Mouse (Mus musculus) hindbrain, embryonic 10.5 days (tissue): Measurements from ENCODE around the gene Dclk1. TPM values are rescaled to one million over a fixed set of nuclear protein-coding genes. Genes with fewer than 3 reads are reported as not detected.

Experiments used
- DNase-seq: peaks from one replicate; pipeline ENCODE4 v3.0.0-alpha.2; 2017; ENCODE audit warnings: low spot score
- H3K27ac ChIP-seq: fragments of 300-500 bp; sonication (generic); 2 replicates; pipeline ENCODE4 v1.5.1; 2016; ENCODE audit warnings: mild to moderate bottlenecking, moderate library complexity
- H3K27me3 ChIP-seq: fragments of 300-500 bp; sonication (generic); 2 replicates; pipeline ENCODE4 v1.6.1; 2016; ENCODE audit warnings: mild to moderate bottlenecking; ENCODE audit not compliant: poor library complexity, insufficient read depth, severe bottlenecking
- H3K36me3 ChIP-seq: fragments of 300-500 bp; sonication (generic); 2 replicates; pipeline ENCODE4 v1.6.1; 2016; ENCODE audit warnings: mild to moderate bottlenecking, moderate library complexity
- H3K4me1 ChIP-seq: fragments of 300-500 bp; sonication (generic); replicated peaks from 2 replicates; pipeline ENCODE4 v1.6.1; 2016; ENCODE audit warnings: mild to moderate bottlenecking
- H3K4me3 ChIP-seq: fragments of 300-500 bp; sonication (generic); 2 replicates; pipeline ENCODE4 v1.5.1; 2016; ENCODE audit warnings: mild to moderate bottlenecking, moderate library complexity
- H3K9me3 ChIP-seq: fragments of 300-500 bp; sonication (generic); 2 replicates; pipeline ENCODE4 v1.6.1; 2016; ENCODE audit warnings: mild to moderate bottlenecking, moderate library complexity
- WGBS: fragments of 180-500 bp; shearing (Covaris S2); methylation state at CpG from one replicate; pipeline ENCODE4 v1.1.7; 2016; 5-methylcytosine and 5-hydroxymethylcytosine counted together
- polyA plus RNA-seq: library from polyadenylated mRNA; unstranded; fragments of >200 nt; fragmentation: Nextera tagmentation; extraction: Ambion mirVana; gene quantifications from 2 replicates; pipeline ENCODE4 v1.2.1, GENCODE M21; 2016

Dclk1 gene
- polyA plus RNA-seq, 1 experiment from 2014 or later: 81.6 TPM

DNA sequence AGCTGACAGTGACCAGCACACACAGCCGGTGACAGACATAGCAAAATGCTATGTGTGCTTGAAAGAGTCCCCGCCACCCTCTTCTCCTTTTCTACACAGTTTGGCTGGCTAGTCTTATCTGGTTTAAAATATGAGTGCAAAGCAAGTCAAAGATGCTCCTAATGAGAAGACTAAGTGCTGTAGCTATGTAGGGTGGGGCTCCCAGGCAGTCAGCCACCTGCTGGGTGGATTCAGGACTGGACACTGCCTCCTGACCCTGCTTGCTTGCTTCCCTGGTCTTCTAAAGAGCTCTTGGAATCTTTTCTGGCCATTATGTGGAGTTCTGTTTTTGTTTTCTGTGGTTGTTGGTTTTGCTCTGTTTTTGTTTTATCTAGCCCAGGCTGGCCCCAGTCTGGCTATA, 108.0 kb downstream of the Dclk1 start:
- WGBS: 81% methylated on average over 2 of the region's 2 CpGs
- Histone ChIP-seq H3K9me3 (no peaks in the 10 kb centered on the region), H3K36me3 (no peaks in the 10 kb centered on the region), H3K4me1 (peaks cover 80% of the 10 kb centered on the region), H3K27me3 (no peaks in the 10 kb centered on the region), H3K4me3 (no peak overlapping the region), H3K27ac (0 out of 2 replicates have a peak overlapping the region, but pooled peaks have one; percentile 29)
- DNase-seq: no peak

- Histone ChIP-seq H3K4me3 (no peak overlapping the region), H3K4me1 (peaks cover 77% of the 10 kb centered on the region)
- WGBS: 64% methylated on average over 13 of the region's 13 CpGs
Measured at GRCm38 (mm10) chr3:55351281-55352052, 109.3 kb downstream of the Dclk1 start.

DNA sequence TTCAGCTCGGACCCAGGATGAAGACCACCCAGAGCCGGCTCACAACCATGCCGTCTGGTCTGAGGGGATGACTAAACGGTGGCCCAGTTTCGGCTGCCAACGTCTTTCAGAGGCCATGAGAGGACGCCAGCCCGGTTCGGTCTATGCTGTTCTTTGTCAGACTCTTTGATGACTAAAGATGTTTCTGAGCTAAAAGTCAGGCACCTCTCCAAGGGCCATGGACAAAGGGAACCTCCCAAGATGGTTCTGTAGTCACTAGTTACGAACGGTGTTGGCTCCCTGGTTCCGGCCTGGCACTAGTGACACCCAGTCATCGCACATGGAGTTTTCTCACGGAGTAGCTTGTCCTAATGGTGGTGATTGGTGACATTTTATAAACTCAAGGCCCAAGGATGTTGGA, 110.4 kb downstream of the Dclk1 start:
- DNase-seq: no peak
- H3K27me3 ChIP-seq: no peaks in the 10 kb centered on the region
- no peaks in the 10 kb centered on the region for H3K9me3 ChIP-seq
- H3K4me3 ChIP-seq: no peak overlapping the region
- peak overlapping the region; percentile 75 for H3K27ac ChIP-seq
- no peaks in the 10 kb centered on the region for H3K36me3 ChIP-seq
- H3K4me1 ChIP-seq: peaks cover 76% of the 10 kb centered on the region
- 83% methylated on average over 14 of the region's 14 CpGs for WGBS

More at GRCm38 (mm10) chr3:55351281-55352052, 109.3 kb downstream of the Dclk1 start:
- Histone ChIP-seq H3K36me3 (no peaks in the 10 kb centered on the region), H3K9me3 (no peaks in the 10 kb centered on the region), H3K27me3 (no peaks in the 10 kb centered on the region), H3K27ac (peak overlapping the region; percentile 75)
- DNase-seq: peak; percentile 28

GRCm38 (mm10) chr3:55353169-55353568, 111.0 kb downstream of the Dclk1 start:
- Histone ChIP-seq H3K36me3 (no peaks in the 10 kb centered on the region), H3K4me3 (no peak overlapping the region), H3K27me3 (no peaks in the 10 kb centered on the region), H3K4me1 (peaks cover 70% of the 10 kb centered on the region), H3K9me3 (no peaks in the 10 kb centered on the region), H3K27ac (0 out of 2 replicates have a peak overlapping the region, but pooled peaks have one; percentile 75)
- WGBS: 87% methylated on average over 9 of the region's 9 CpGs
- DNase-seq: no peak

DNA sequence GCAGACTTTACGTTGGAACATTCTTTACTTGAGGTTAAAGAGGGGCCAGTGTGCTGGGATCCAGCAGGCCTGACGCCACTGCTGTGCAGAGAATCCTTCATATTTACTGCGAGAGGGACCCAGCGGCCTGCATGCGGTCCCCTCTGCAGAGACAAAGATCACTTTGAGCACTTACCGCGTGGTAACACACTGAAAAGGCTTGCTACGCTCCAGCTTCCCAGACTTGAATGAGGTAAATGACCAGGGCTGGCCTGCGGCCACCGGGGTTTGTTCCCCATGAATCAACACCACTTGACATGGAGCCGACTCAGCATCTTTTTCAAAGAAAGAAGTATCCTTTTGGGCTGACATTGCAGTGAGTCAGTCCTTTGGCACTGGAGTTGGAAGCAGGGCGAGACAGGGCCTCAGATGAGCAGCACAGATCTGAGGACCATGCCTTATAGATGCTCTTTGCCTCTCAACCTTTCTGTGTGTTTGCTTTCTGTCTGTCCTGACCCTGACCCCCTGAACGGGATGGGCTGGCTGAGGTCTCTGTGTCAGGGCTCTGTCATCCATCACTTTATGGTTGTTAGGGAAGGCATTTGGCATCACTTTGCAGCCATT, 111.8 kb downstream of the Dclk1 start:
- Histone ChIP-seq H3K27me3 (no peaks in the 10 kb centered on the region), H3K4me1 (peaks cover 62% of the 10 kb centered on the region), H3K9me3 (no peaks in the 10 kb centered on the region), H3K27ac (peak overlapping the region; percentile 78), H3K4me3 (no peak overlapping the region), H3K36me3 (no peaks in the 10 kb centered on the region)
- DNase-seq: peak; percentile 65
- 32% methylated on average over 13 of the region's 13 CpGs for WGBS

- peak; percentile 43 for DNase-seq
- 20% methylated on average over 3 of the region's 3 CpGs for whole genome bisulfite sequencing
- Histone ChIP-seq H3K4me3 (no peak overlapping the region), H3K4me1 (peaks cover 54% of the 10 kb centered on the region), H3K9me3 (no peaks in the 10 kb centered on the region), H3K27ac (no peak overlapping the region; the same call in 1 of the 2 replicates), H3K27me3 (no peaks in the 10 kb centered on the region), H3K36me3 (no peaks in the 10 kb centered on the region)
Measured at GRCm38 (mm10) chr3:55354765-55355164, 112.6 kb downstream of the Dclk1 start.

- no peak for DNase-seq
- H3K27ac ChIP-seq: no peak overlapping the region
- no peak overlapping the region for H3K4me3 ChIP-seq
- no peaks in the 10 kb centered on the region for H3K36me3 ChIP-seq
- WGBS: 88% methylated on average over 8 of the region's 8 CpGs
- H3K9me3 ChIP-seq: no peaks in the 10 kb centered on the region
- peaks cover 23% of the 10 kb centered on the region for H3K4me1 ChIP-seq
- no peaks in the 10 kb centered on the region for H3K27me3 ChIP-seq
Measured at GRCm38 (mm10) chr3:55358486-55358885, 116.3 kb downstream of the Dclk1 start.

DNA sequence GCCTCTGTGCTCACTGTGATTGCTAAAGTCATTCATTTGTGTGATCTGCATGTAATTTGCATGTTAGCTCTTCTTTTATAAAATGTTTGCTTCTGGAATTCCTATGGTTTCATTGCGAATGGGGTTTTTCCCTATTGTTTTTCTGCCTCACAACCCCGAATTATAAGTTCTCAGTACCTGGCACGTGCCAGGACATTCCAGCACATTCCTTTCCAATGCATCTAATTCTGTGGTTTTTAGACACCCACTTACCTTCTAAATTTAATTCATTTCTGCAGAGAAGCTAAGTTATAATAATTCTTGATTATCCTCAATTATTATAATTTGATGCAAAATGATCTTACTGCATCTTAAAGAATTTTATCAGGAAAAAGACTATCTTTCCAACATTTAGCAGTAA, 118.7 kb downstream of the Dclk1 start:
- no peak overlapping the region for H3K27ac ChIP-seq
- no peaks in the 10 kb centered on the region for H3K27me3 ChIP-seq
- H3K4me3 ChIP-seq: no peak overlapping the region
- peaks cover 11% of the 10 kb centered on the region for H3K4me1 ChIP-seq
- WGBS: 90% methylated on average over 3 of the region's 3 CpGs
- DNase-seq: no peak
- H3K36me3 ChIP-seq: no peaks in the 10 kb centered on the region
- H3K9me3 ChIP-seq: no peaks in the 10 kb centered on the region

DNA sequence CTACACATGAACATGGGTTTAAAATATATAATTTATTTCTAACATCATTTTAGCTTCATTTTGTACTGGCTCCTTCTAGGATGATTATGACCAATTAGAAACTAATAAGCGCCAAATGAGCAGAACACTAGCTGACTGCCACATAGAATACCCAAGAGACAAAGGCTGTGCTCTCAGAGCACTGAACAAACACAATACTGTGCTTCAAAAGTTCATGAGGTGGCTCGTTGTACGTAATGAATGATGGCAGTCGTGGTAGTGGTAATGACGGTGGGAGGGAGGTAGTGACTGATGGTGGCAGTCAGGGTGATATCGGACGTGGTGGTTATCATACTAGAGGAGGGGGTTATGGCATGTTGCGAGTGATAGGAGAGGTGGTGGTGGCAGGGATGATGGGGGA, 125.0 kb downstream of the Dclk1 start:
- H3K4me1 ChIP-seq: no peaks in the 10 kb centered on the region
- no peak overlapping the region for H3K4me3 ChIP-seq
- H3K27me3 ChIP-seq: no peaks in the 10 kb centered on the region
- H3K9me3 ChIP-seq: no peaks in the 10 kb centered on the region
- H3K36me3 ChIP-seq: no peaks in the 10 kb centered on the region
- no peak overlapping the region for H3K27ac ChIP-seq
- WGBS: 91% methylated on average over 8 of the region's 8 CpGs
- DNase-seq: no peak

DNA sequence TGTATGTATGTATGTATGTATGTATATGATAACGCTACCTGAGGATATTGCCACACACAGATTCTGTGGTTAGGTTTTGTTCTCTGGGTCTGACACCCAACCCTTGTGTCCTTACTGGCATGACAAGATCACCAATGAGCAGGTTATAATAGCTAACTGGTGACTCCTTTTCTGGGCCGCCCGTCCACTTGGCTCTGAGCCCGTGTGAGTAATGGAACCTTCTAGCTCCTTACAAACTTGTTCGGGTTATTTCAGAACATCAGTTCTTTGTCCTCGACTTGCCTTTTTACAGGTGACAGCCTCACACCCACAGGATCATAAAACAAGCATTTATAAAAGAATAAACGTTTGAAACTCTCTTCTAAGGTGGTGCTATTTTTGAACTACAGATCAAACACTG, 127.0 kb downstream of the Dclk1 start:
- Histone ChIP-seq H3K36me3 (no peaks in the 10 kb centered on the region), H3K4me3 (no peak overlapping the region)
- WGBS: 81% methylated on average over 7 of the region's 7 CpGs

GRCm38 (mm10) chr3:55373689-55374088, 131.5 kb downstream of the Dclk1 start:
- Histone ChIP-seq H3K9me3 (no peaks in the 10 kb centered on the region), H3K27me3 (no peaks in the 10 kb centered on the region), H3K27ac (peak overlapping the region; percentile 69), H3K4me1 (0 out of 2 replicates have a peak, but pooled peaks cover 3% of the 10 kb centered on the region), H3K36me3 (no peaks in the 10 kb centered on the region), H3K4me3 (peak overlapping the region; percentile 48)
- peak; percentile 72 for DNase-seq
- WGBS: 7% methylated on average over 11 of the region's 11 CpGs

More for the DNA sequence above, 127.0 kb downstream of the Dclk1 start:
- Histone ChIP-seq H3K27me3 (no peaks in the 10 kb centered on the region), H3K27ac (no peak overlapping the region), H3K4me1 (0 out of 2 replicates have a peak, but pooled peaks cover 3% of the 10 kb centered on the region), H3K9me3 (no peaks in the 10 kb centered on the region)
- DNase-seq: no peak

DNA sequence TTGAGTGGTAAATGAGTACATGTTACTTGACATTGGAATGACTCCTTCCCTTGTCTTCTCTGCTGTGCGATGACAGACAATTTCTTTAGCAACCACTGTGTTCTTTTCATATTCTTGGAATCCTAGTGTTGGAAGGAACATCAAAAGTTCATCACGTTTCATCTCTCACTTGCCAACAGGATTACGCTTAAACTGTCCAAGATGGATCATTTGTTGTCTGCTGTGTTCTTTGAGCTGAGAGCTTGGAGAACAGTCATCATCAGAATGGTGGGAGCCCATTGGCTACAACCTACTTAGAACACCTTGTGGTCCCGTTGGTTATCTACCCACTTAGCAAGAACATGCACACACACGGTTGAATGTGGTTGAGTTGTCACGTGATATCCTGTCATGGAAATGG, 136.4 kb downstream of the Dclk1 start:
- Histone ChIP-seq H3K27me3 (no peaks in the 10 kb centered on the region), H3K9me3 (no peaks in the 10 kb centered on the region), H3K36me3 (no peaks in the 10 kb centered on the region), H3K4me3 (no peak overlapping the region), H3K27ac (no peak overlapping the region), H3K4me1 (peaks cover 6% of the 10 kb centered on the region)
- 95% methylated on average over 6 of the region's 6 CpGs for WGBS
- no peak for DNase-seq

DNA sequence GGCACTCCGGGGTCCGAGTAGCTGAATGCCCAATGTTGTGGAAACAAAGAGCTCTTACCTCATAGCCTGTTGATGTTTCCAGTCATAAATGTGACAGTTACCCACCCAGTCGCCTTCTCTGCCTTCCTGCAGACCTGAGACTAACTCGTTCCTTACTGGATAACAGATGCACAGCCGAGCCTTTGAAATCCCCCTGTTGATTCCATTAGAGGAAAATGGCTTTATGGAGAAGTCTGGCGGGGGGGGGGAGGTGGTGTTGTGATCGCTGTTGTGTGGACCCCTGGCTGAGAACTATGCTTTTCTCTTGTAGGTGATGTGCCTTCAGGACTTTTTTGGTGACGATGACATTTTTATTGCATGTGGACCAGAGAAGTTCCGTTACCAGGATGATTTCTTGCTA, 138.3 kb downstream of the Dclk1 start:
- H3K9me3 ChIP-seq: no peaks in the 10 kb centered on the region
- peaks cover 3% of the 10 kb centered on the region for H3K4me1 ChIP-seq
- no peaks in the 10 kb centered on the region for H3K27me3 ChIP-seq
- no peaks in the 10 kb centered on the region for H3K36me3 ChIP-seq
- no peak overlapping the region for H3K27ac ChIP-seq
- WGBS: 63% methylated on average over 9 of the region's 9 CpGs
- no peak for DNase-seq
- H3K4me3 ChIP-seq: no peak overlapping the region
